Mouse (Mus musculus): ENCODE measurements at regions not wholly inside any gene's neighbourhood (a gene's known extent, or its start where the extent isn't known, plus 50 kb on each side); places are given as distances from the start of the nearest gene placed in this dataset.

- ATAC-seq = no peak
- Histone ChIP-seq H3K4me3 (replicated peaks) (no peak overlapping the region), H3K4me1 (replicated peaks) (no peaks in the 10 kb centered on the region), H3K9me3 (no peaks in the 10 kb centered on the region), H3K27ac (no peak overlapping the region), H3K9ac (replicated peaks) (no peak overlapping the region), H3K4me2 (replicated peaks) (no peak overlapping the region), H3K27me3 (no peaks in the 10 kb centered on the region), H3K36me3 (no peaks in the 10 kb centered on the region)
- 68% methylated on average over 6 of the region's 6 CpGs for whole genome bisulfite sequencing
Measured at GRCm38 (mm10) chr12:94364269-94364668, 1327.8 kb upstream of the Flrt2 start.

- H3K4me3 ChIP-seq (replicated peaks) = no peak overlapping the region
- WGBS = 63% methylated on average over 2 of the region's 2 CpGs
- H3K27ac ChIP-seq = no peak overlapping the region
- H3K27me3 ChIP-seq = no peaks in the 10 kb centered on the region
- H3K9me3 ChIP-seq = no peaks in the 10 kb centered on the region
- no peak overlapping the region for H3K9ac ChIP-seq (replicated peaks)
- ATAC-seq = no peak
- H3K4me2 ChIP-seq (replicated peaks) = no peak overlapping the region
- no peaks in the 10 kb centered on the region for H3K36me3 ChIP-seq
- H3K4me1 ChIP-seq (replicated peaks) = no peaks in the 10 kb centered on the region
Measured at GRCm38 (mm10) chr12:94399991-94400390, 1292.0 kb upstream of the Flrt2 start.

- Histone ChIP-seq H3K4me3 (replicated peaks) (no peak overlapping the region), H3K4me1 (replicated peaks) (peaks cover 9% of the 10 kb centered on the region), H3K9ac (replicated peaks) (no peak overlapping the region), H3K27ac (no peak overlapping the region), H3K4me2 (replicated peaks) (no peak overlapping the region), H3K9me3 (no peaks in the 10 kb centered on the region), H3K36me3 (no peaks in the 10 kb centered on the region), H3K27me3 (no peaks in the 10 kb centered on the region)
- no peak for ATAC-seq
- WGBS = 86% methylated on average over 5 of the region's 5 CpGs
Measured at GRCm38 (mm10) chr12:94420918-94421317, 1271.1 kb upstream of the Flrt2 start.

DNA sequence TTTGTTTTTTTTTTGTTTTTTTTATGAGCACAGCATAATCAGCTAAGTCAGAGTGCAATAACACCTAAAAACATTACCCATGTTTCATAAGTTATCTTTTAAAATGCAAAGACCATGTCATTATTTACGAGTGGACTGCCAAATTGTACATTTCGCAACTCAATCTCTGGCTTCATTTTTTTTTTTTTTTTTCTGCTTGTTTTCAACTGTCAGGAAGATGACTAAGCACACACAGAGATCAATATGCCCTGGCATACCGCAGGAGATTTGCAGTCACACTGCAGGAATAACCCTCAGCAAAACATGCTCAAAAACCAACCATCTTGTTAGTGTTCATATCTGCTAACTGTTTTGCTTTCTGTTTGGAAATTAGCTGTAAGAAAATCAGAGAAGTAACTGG, 1270.3 kb upstream of the Flrt2 start:
- WGBS = 72% methylated on average over 3 of the region's 3 CpGs
- no peak overlapping the region for H3K4me2 ChIP-seq (replicated peaks)
- no peaks in the 10 kb centered on the region for H3K9me3 ChIP-seq
- H3K27ac ChIP-seq = no peak overlapping the region
- no peak overlapping the region for H3K9ac ChIP-seq (replicated peaks)
- peaks cover 9% of the 10 kb centered on the region for H3K4me1 ChIP-seq (replicated peaks)
- no peaks in the 10 kb centered on the region for H3K36me3 ChIP-seq
- ATAC-seq = no peak
- H3K27me3 ChIP-seq = no peaks in the 10 kb centered on the region
- H3K4me3 ChIP-seq (replicated peaks) = no peak overlapping the region

DNA sequence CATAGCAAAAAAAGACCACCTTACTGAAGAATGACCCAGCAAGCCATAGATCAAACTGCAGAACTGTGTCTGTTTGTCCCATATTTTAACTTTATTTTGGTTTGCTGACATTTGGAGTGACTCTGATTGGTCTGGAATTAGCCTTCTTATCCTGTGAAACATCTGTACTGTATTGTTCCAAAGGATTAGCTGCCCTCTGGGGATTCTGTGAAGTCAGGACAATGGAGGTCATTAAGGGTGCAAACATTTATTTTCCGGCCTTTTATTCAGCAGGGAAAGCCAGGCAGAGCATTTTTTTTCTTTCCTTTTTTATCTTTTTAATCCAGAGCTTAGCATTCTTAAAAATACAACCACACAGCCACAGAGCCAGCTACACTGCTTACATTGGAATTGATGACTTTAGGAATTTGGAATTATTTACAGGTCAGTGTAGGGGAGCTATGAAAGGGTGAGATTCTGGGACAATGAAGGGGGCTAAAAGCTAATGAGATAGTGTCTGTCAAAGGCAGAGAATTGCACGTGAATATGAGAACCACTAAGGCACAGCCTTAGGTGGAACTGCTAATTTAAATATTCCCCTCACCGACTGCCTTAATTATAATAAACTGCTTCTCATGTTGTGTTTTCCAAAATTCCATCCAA, 1267.6 kb upstream of the Flrt2 start:
- peak; percentile 66; the same call in 1 of the 2 replicates for ATAC-seq
- Histone ChIP-seq H3K4me1 (replicated peaks) (peaks cover 9% of the 10 kb centered on the region), H3K4me2 (replicated peaks) (no peak overlapping the region), H3K4me3 (replicated peaks) (no peak overlapping the region), H3K9ac (replicated peaks) (no peak overlapping the region), H3K36me3 (no peaks in the 10 kb centered on the region), H3K27me3 (no peaks in the 10 kb centered on the region), H3K9me3 (no peaks in the 10 kb centered on the region), H3K27ac (no peak overlapping the region)
- under 1% methylated on average over 3 of the region's 3 CpGs for WGBS

DNA sequence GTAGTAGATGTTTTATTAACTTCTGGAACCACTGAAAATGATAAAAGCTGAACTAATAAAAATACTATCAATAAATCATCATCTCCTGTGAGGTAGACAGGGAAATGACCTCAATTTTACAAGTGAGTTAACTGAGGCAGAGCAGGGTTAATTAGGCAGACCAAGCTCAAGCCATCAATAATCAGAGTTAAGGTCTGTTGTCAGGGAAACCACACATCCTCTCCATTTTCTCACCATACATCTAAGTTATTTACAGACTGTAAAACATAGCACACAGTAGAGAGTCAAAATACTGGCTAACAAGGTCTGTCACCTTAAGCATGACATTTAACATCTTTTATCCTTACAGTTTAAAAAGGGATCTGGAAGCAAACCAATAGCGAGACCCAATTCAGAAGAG, 1242.5 kb upstream of the Flrt2 start:
- Histone ChIP-seq H3K4me1 (replicated peaks) (no peaks in the 10 kb centered on the region), H3K9me3 (no peaks in the 10 kb centered on the region), H3K9ac (replicated peaks) (no peak overlapping the region), H3K27ac (no peak overlapping the region), H3K27me3 (no peaks in the 10 kb centered on the region), H3K4me2 (replicated peaks) (no peak overlapping the region), H3K4me3 (replicated peaks) (no peak overlapping the region), H3K36me3 (no peaks in the 10 kb centered on the region)
- no peak for ATAC-seq
- WGBS = 93% methylated on average over 1 of the region's 1 CpGs

- Histone ChIP-seq H3K4me3 (replicated peaks) (no peak overlapping the region), H3K4me2 (replicated peaks) (no peak overlapping the region), H3K27me3 (no peaks in the 10 kb centered on the region), H3K27ac (no peak overlapping the region), H3K9me3 (no peaks in the 10 kb centered on the region), H3K4me1 (replicated peaks) (no peaks in the 10 kb centered on the region; the same call in 1 of the 2 replicates), H3K9ac (replicated peaks) (no peak overlapping the region), H3K36me3 (no peaks in the 10 kb centered on the region)
- WGBS = 84% methylated on average over 2 of the region's 2 CpGs
- no peak for ATAC-seq
Measured at GRCm38 (mm10) chr12:94468027-94468426, 1224.0 kb upstream of the Flrt2 start.

GRCm38 (mm10) chr12:94468609-94469008, 1223.4 kb upstream of the Flrt2 start:
- H3K9ac ChIP-seq (replicated peaks) = no peak overlapping the region
- H3K4me2 ChIP-seq (replicated peaks) = no peak overlapping the region
- 89% methylated on average over 3 of the region's 3 CpGs for WGBS
- no peaks in the 10 kb centered on the region for H3K27me3 ChIP-seq
- H3K4me1 ChIP-seq (replicated peaks) = no peaks in the 10 kb centered on the region; the same call in 1 of the 2 replicates
- H3K27ac ChIP-seq = no peak overlapping the region
- no peak overlapping the region for H3K4me3 ChIP-seq (replicated peaks)
- H3K9me3 ChIP-seq = no peaks in the 10 kb centered on the region
- H3K36me3 ChIP-seq = no peaks in the 10 kb centered on the region
- ATAC-seq = no peak

DNA sequence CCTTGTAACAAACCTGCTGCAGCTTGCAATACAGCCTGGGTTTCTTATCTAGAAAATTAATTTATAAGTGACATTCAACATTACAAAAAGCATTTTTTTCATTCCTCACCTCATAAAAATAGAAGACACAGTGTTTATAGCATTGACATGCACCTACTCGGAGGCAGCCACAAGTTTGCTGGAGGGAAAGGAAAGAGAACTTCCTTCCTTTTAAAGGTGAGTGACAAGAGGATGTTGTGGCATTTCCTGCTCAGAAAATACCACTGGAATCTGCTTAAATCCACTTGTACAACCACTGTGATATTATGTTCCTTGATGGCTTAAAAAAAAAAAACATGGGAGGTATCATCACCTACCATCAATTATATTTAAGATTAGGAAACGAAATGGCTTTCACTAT, 1222.2 kb upstream of the Flrt2 start:
- Histone ChIP-seq H3K4me2 (replicated peaks) (no peak overlapping the region), H3K36me3 (no peaks in the 10 kb centered on the region), H3K4me3 (replicated peaks) (no peak overlapping the region), H3K4me1 (replicated peaks) (no peaks in the 10 kb centered on the region; the same call in 1 of the 2 replicates), H3K9me3 (no peaks in the 10 kb centered on the region), H3K27ac (no peak overlapping the region), H3K27me3 (no peaks in the 10 kb centered on the region), H3K9ac (replicated peaks) (no peak overlapping the region)
- WGBS = 90% methylated on average over 2 of the region's 2 CpGs
- no peak for ATAC-seq

DNA sequence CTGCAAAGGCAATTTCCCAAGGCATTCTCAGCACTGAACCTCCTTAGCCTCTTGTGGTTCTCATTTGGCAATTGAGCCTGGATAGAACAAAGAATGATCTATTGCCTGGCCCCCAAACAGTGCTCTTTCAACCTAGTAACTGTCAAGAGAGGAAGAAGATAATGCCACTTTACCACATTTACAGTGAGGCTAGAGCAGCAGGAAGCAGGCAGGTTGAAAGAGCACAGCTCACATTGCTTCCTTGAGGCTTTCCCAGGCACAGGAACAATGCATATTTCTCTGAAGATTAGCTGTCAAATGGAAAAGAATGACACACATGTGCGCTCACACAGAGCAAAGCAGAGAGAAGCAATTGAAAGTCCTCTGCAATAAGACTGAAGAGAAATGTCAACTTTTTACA, 1221.0 kb upstream of the Flrt2 start:
- ATAC-seq = no peak
- Histone ChIP-seq H3K9ac (replicated peaks) (no peak overlapping the region), H3K27me3 (no peaks in the 10 kb centered on the region), H3K4me2 (replicated peaks) (no peak overlapping the region), H3K4me1 (replicated peaks) (no peaks in the 10 kb centered on the region; the same call in 1 of the 2 replicates), H3K27ac (0 out of 2 replicates have a peak overlapping the region, but pooled peaks have one; percentile 11), H3K4me3 (replicated peaks) (no peak overlapping the region), H3K9me3 (no peaks in the 10 kb centered on the region), H3K36me3 (no peaks in the 10 kb centered on the region)
- 61% methylated on average over 1 of the region's 1 CpGs for WGBS

- 77% methylated on average over 2 of the region's 2 CpGs for WGBS
- H3K27me3 ChIP-seq = no peaks in the 10 kb centered on the region
- H3K9ac ChIP-seq (replicated peaks) = no peak overlapping the region
- H3K4me1 ChIP-seq (replicated peaks) = no peaks in the 10 kb centered on the region
- no peak overlapping the region for H3K27ac ChIP-seq
- ATAC-seq = no peak
- no peak overlapping the region for H3K4me3 ChIP-seq (replicated peaks)
- H3K9me3 ChIP-seq = no peaks in the 10 kb centered on the region
- no peaks in the 10 kb centered on the region for H3K36me3 ChIP-seq
- H3K4me2 ChIP-seq (replicated peaks) = no peak overlapping the region
Measured at GRCm38 (mm10) chr12:94488721-94489120, 1203.3 kb upstream of the Flrt2 start.

DNA sequence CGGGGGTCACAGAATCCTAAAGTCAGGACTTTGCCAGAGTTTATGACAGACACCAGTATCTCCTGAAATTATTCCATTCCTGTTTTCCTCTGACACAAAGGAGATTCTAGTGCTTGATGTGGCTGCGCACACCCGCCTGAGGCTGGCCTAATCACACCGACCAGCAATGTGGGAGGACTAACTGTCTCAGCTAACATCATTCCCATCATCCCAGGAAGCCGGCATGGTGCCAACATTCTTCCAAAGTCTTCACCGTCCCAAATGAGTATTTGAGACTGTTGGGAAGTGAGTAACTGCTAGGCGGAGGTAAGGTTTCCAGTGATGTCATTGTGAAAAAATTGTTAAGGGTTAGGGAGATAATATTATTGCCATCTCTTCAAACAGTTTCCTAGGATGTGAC, 1183.9 kb upstream of the Flrt2 start:
- 84% methylated on average over 7 of the region's 7 CpGs for WGBS
- Histone ChIP-seq H3K9me3 (no peaks in the 10 kb centered on the region), H3K9ac (replicated peaks) (no peak overlapping the region), H3K4me3 (replicated peaks) (no peak overlapping the region), H3K27me3 (no peaks in the 10 kb centered on the region), H3K4me2 (replicated peaks) (no peak overlapping the region), H3K4me1 (replicated peaks) (no peaks in the 10 kb centered on the region), H3K27ac (no peak overlapping the region), H3K36me3 (no peaks in the 10 kb centered on the region)
- no peak for ATAC-seq

GRCm38 (mm10) chr12:94509855-94510254, 1182.2 kb upstream of the Flrt2 start:
- Histone ChIP-seq H3K4me2 (replicated peaks) (no peak overlapping the region), H3K27ac (no peak overlapping the region), H3K4me3 (replicated peaks) (no peak overlapping the region), H3K4me1 (replicated peaks) (no peaks in the 10 kb centered on the region), H3K9ac (replicated peaks) (no peak overlapping the region), H3K9me3 (no peaks in the 10 kb centered on the region), H3K27me3 (no peaks in the 10 kb centered on the region), H3K36me3 (no peaks in the 10 kb centered on the region)
- no peak for ATAC-seq
- WGBS = 65% methylated on average over 5 of the region's 5 CpGs
